Mouse (Mus musculus) CH12.LX (cell line): ENCODE results near the gene Gtse1. TPM values are rescaled to one million over a fixed set of nuclear protein-coding genes. Genes with fewer than 3 reads are reported as not detected.

Source experiments
- DNase-seq: peaks from one replicate; pipeline ENCODE4 v3.0.0-alpha.2; 2013; ENCODE audit errors: extremely low read depth
- H3K27ac ChIP-seq: 2 replicates; pipeline ENCODE4 v1.5.1; 2012; ENCODE audit warnings: low read depth, mild to moderate bottlenecking, control low read depth, moderate library complexity; ENCODE audit not compliant: insufficient read depth
- H3K27me3 ChIP-seq: replicated peaks from 2 replicates; pipeline ENCODE3; 2012; ENCODE audit warnings: inconsistent platforms
- H3K36me3 ChIP-seq, 2 experiments: replicated peaks in 1 of 2; 2 replicates each; pipeline versions ENCODE3 to v1.6.1; 2012; ENCODE audit warnings: inconsistent platforms in 1 of 2, low read length in 1 of 2, mild to moderate bottlenecking in 1 of 2, mixed read lengths in 1 of 2, moderate library complexity in 1 of 2; ENCODE audit not compliant: control insufficient read depth in 1 of 2, insufficient read depth in 1 of 2
- H3K4me1 ChIP-seq, 2 experiments: 2 replicates each; pipeline ENCODE4 v1.6.1; 2012; ENCODE audit warnings: inconsistent platforms in 1 of 2, moderate library complexity in 1 of 2; ENCODE audit not compliant: insufficient read depth in 2 of 2, control insufficient read depth in 1 of 2
- H3K4me2 ChIP-seq: 2 replicates; pipeline ENCODE4 v1.6.1; 2012; ENCODE audit warnings: low read depth, mild to moderate bottlenecking, control low read depth; ENCODE audit not compliant: poor library complexity, insufficient read depth, severe bottlenecking
- H3K4me3 ChIP-seq, 3 experiments: fragments of 150-350 bp in 1 of 3; sonication (generic) in 1 of 3; replicated peaks in 1 of 3; 2 replicates each; pipeline versions ENCODE3 to v1.5.1; 2011 to 2012; ENCODE audit warnings: low read depth in 2 of 3, low read length in 2 of 3, mild to moderate bottlenecking in 2 of 3, moderate library complexity in 2 of 3, control low read depth in 1 of 3, improper control_type of control experiment in 1 of 3, inconsistent platforms in 1 of 3, mixed read lengths in 1 of 3; ENCODE audit not compliant: poor library complexity in 1 of 3
- H3K79me2 ChIP-seq: replicated peaks from 2 replicates; pipeline ENCODE4 v1.6.1; 2012; ENCODE audit warnings: mild to moderate bottlenecking, moderate library complexity; ENCODE audit not compliant: control insufficient read depth, poor library complexity, insufficient read depth, severe bottlenecking; ENCODE audit errors: extremely low read depth
- H3K9ac ChIP-seq: 2 replicates; pipeline ENCODE4 v1.6.1; 2012; ENCODE audit warnings: low read depth, mild to moderate bottlenecking, control low read depth, moderate library complexity; ENCODE audit not compliant: insufficient read depth
- H3K9me3 ChIP-seq: replicated peaks from 2 replicates; pipeline ENCODE3; 2012; ENCODE audit warnings: low read length, inconsistent platforms, mixed read lengths
- BHLHE40 ChIP-seq: IDR thresholded peaks from 2 replicates; pipeline ENCODE4 v1.6.1; 2011; ENCODE audit warnings: mild to moderate bottlenecking, low read depth, low read length, improper control_type of control experiment
- CHD1 ChIP-seq: IDR thresholded peaks from 2 replicates; pipeline ENCODE4 v1.6.1; 2012; ENCODE audit warnings: low read depth, low read length, improper control_type of control experiment, inconsistent platforms
- E2F4 ChIP-seq: IDR thresholded peaks from 2 replicates; pipeline ENCODE4 v1.6.1; 2011; ENCODE audit warnings: low read depth, low read length, improper control_type of control experiment; ENCODE audit not compliant: insufficient replicate concordance
- ELF1 ChIP-seq: IDR thresholded peaks from 2 replicates; pipeline ENCODE4 v1.6.1; 2014; ENCODE audit warnings: low read depth, mild to moderate bottlenecking, inconsistent platforms, low read length, improper control_type of control experiment
- EP300 ChIP-seq: IDR thresholded peaks from 2 replicates; pipeline ENCODE4 v1.6.1; 2011; ENCODE audit warnings: low read length, improper control_type of control experiment
- ETS1 ChIP-seq: conservative IDR thresholded peaks from 2 replicates; pipeline ENCODE4 v1.6.1; 2012; ENCODE audit warnings: low read depth, mild to moderate bottlenecking, inconsistent platforms, low read length, improper control_type of control experiment, moderate library complexity
- JUN ChIP-seq: IDR thresholded peaks from 2 replicates; pipeline ENCODE4 v1.6.1; 2011; ENCODE audit warnings: low read depth, mild to moderate bottlenecking, low read length, improper control_type of control experiment, moderate library complexity; ENCODE audit not compliant: insufficient read depth
- JUND ChIP-seq: conservative IDR thresholded peaks from 2 replicates; pipeline ENCODE4 v1.6.1; 2011; ENCODE audit warnings: low read depth, low read length, improper control_type of control experiment
- KAT2A ChIP-seq: IDR thresholded peaks from 2 replicates; pipeline ENCODE4 v1.6.1; 2012; ENCODE audit warnings: low read length, improper control_type of control experiment, inconsistent platforms; ENCODE audit not compliant: insufficient replicate concordance
- MAFK ChIP-seq: IDR thresholded peaks from 2 replicates; pipeline ENCODE4 v1.6.1; 2011; ENCODE audit warnings: low read length, improper control_type of control experiment; ENCODE audit not compliant: insufficient replicate concordance
- MAZ ChIP-seq: IDR thresholded peaks from 2 replicates; pipeline ENCODE4 v1.6.1; 2012; ENCODE audit warnings: low read depth, mild to moderate bottlenecking, inconsistent platforms, low read length, improper control_type of control experiment, moderate library complexity
- MEF2A ChIP-seq: IDR thresholded peaks from 2 replicates; pipeline ENCODE4 v1.6.1; 2014; ENCODE audit warnings: low read depth, mild to moderate bottlenecking, inconsistent platforms, low read length, improper control_type of control experiment, borderline replicate concordance
- MXI1 ChIP-seq: IDR thresholded peaks from 2 replicates; pipeline ENCODE4 v1.6.1; 2011; ENCODE audit warnings: mild to moderate bottlenecking, low read depth, low read length, improper control_type of control experiment
- POLR2A ChIP-seq: IDR thresholded peaks from 2 replicates; pipeline ENCODE4 v1.6.1; 2011; ENCODE audit warnings: low read depth, mild to moderate bottlenecking, improper control_type of control experiment, low read length
- POLR2AphosphoS2 ChIP-seq: IDR thresholded peaks from 2 replicates; pipeline ENCODE4 v1.6.1; 2011; ENCODE audit warnings: low read depth, low read length, improper control_type of control experiment
- RAD21 ChIP-seq: IDR thresholded peaks from 2 replicates; pipeline ENCODE4 v1.6.1; 2011; ENCODE audit warnings: low read depth, mild to moderate bottlenecking, low read length, improper control_type of control experiment, moderate library complexity
- RCOR1 ChIP-seq: conservative IDR thresholded peaks from 2 replicates; pipeline ENCODE4 v1.6.1; 2012; ENCODE audit warnings: low read depth, mild to moderate bottlenecking, inconsistent platforms, low read length, improper control_type of control experiment
- SIN3A ChIP-seq: IDR thresholded peaks from 2 replicates; pipeline ENCODE4 v1.6.1; 2012; ENCODE audit warnings: low read length, improper control_type of control experiment, inconsistent platforms
- TBP ChIP-seq: conservative IDR thresholded peaks from 2 replicates; pipeline ENCODE4 v1.6.1; 2011; ENCODE audit warnings: low read depth, low read length, improper control_type of control experiment
- USF1 ChIP-seq: IDR thresholded peaks from 2 replicates; pipeline ENCODE4 v1.6.1; 2014; ENCODE audit warnings: low read depth, mild to moderate bottlenecking, inconsistent platforms, low read length, improper control_type of control experiment
- USF2 ChIP-seq: conservative IDR thresholded peaks from 2 replicates; pipeline ENCODE4 v1.6.1; 2011; ENCODE audit warnings: low read depth, low read length, improper control_type of control experiment
- ZKSCAN1 ChIP-seq: IDR thresholded peaks from 2 replicates; pipeline ENCODE4 v1.6.1; 2012; ENCODE audit warnings: low read depth, inconsistent platforms, low read length, improper control_type of control experiment, borderline replicate concordance
- dilution Hi-C: fragments of 300-500 bp; cut with MboI; formaldehyde crosslinking; loops from 2 replicates; pipeline ENCODE4 v1.14.3; 2020; ENCODE audit warnings: low sequenced_read_pairs; ENCODE audit not compliant: extremely low pct_unique_long_range_greater_than_20kb, extremely low pct_ligation_motif_present
- in situ Hi-C: fragments of 300-500 bp; cut with MboI; formaldehyde crosslinking; loops from 3 replicates; pipeline ENCODE4 v1.14.3; 2019; ENCODE audit warnings: low sequenced_read_pairs, low pct_ligation_motif_present, low pct_unique_long_range_greater_than_20kb, mixed read lengths
- polyA plus RNA-seq: library from polyadenylated mRNA; unstranded; fragments of >175 nt; gene quantifications from 2 replicates; pipeline ENCODE4 v1.2.1, GENCODE M21; 2012; ENCODE audit warnings: low read depth; ENCODE audit not compliant: insufficient read length
- total RNA-seq, 2 experiments: library from RNA; depleted of rRNA; stranded (reverse); fragments of 300-350 nt in 1 of 2; fragments of >200 nt in 1 of 2; gene quantifications; 2 replicates each; pipeline ENCODE4 v1.2.3; 2012 to 2014

The Gtse1 gene
- total and polyA plus RNA-seq, 3 experiments = 32.8 to 40.1 (median 37.4) TPM

DNA sequence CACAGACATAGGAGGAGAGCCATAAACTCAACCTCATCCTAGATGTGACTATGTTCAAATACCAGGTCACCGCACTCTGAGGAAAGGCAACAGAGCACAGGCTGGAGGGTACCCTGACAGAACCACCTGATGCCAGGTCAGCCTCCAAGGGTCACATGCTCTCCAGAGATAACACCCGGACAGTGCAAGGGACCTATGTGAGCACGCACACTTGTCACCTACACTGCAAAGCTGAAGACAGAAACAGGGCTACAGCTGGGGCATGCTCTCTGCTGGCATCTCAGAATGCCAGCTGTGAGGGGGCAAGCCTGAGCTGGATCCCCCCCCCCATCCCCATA, 49.9 kb downstream of the Gtse1 start:
- H3K27ac ChIP-seq = no peak overlapping the region
- no peaks in the 10 kb centered on the region for H3K36me3 ChIP-seq
- TF ChIP-seq USF2 (no peak), MEF2A (no peak), CHD1 (no peak), MXI1 (no peak), USF1 (no peak)
- dilution Hi-C loops = no loop called here
- no peak overlapping the region for H3K4me2 ChIP-seq
- H3K9ac ChIP-seq = no peak overlapping the region
- H3K79me2 ChIP-seq = no peaks in the 10 kb centered on the region
- peaks cover 2% of the 10 kb centered on the region for H3K9me3 ChIP-seq
- peaks cover 14 to 23% of the 10 kb centered on the region in 2 experiments for H3K4me1 ChIP-seq
- in situ Hi-C loops = no loop called here
- peaks cover 4% of the 10 kb centered on the region for H3K27me3 ChIP-seq
- no peak for DNase-seq
- peak overlapping the region in 1 of 3 experiments; percentile 11 for H3K4me3 ChIP-seq

GRCm38 (mm10) chr15:85909931-85910330, 50.4 kb downstream of the Gtse1 start:
- H3K9ac ChIP-seq = no peak overlapping the region
- no peak for TF ChIP-seq BHLHE40
- no peak for TF ChIP-seq SIN3A
- no peak for TF ChIP-seq ETS1
- no peak for TF ChIP-seq KAT2A
- TF ChIP-seq MAZ = no peak
- TF ChIP-seq POLR2AphosphoS2 = no peak
- no peak for TF ChIP-seq EP300
- TF ChIP-seq ELF1 = no peak
- no peak for TF ChIP-seq RAD21
- no peak for TF ChIP-seq ZKSCAN1
- no peak for TF ChIP-seq MAFK
- TF ChIP-seq RCOR1 = no peak
- no peak for TF ChIP-seq E2F4
- no peak for TF ChIP-seq TBP
- TF ChIP-seq JUND = no peak
- TF ChIP-seq JUN = no peak
- no peak for TF ChIP-seq POLR2A
- no peak for DNase-seq
- dilution Hi-C loops (no loop called here), in situ Hi-C loops (loop anchor here (5.0 kb wide), 2 partner anchors 127 to 222 kb away; no protein-coding TSS in a partner anchor)
- peaks cover 2% of the 10 kb centered on the region for H3K9me3 ChIP-seq
- no peaks in the 10 kb centered on the region for H3K79me2 ChIP-seq
- H3K4me2 ChIP-seq = no peak overlapping the region
- H3K27me3 ChIP-seq = peaks cover 4% of the 10 kb centered on the region
- H3K27ac ChIP-seq = no peak overlapping the region
- H3K4me1 ChIP-seq = peaks cover 14 to 20% of the 10 kb centered on the region in 2 experiments
- H3K36me3 ChIP-seq = no peaks in the 10 kb centered on the region
- no peak overlapping the region for H3K4me3 ChIP-seq
